Mouse (Mus musculus) layer of hippocampus, postnatal 14 days (tissue): ENCODE results near the gene Dnajb3. TPM values are rescaled to one million over a fixed set of nuclear protein-coding genes. Genes with fewer than 3 reads are reported as not detected.
A peak's percentile ranks its signal among the peaks of the same experiment; 100 is the strongest.
"Not testable (repeated sequence)": the region's sequence is repeated elsewhere in the genome, so short reads cannot be mapped to it uniquely, and the experiment has no call there.

Source experiments
- DNase-seq, 2 experiments: peaks; one replicate each; pipeline ENCODE4 v3.0.0; 2021 to 2022; ENCODE audit warnings: low spot score in 2 of 2, mixed read lengths in 1 of 2
- total RNA-seq, 2 experiments: library from RNA; stranded (reverse); gene quantifications; 2 replicates each; pipeline ENCODE4 v1.2.3; 2021

Gene Dnajb3
- total RNA-seq, 2 experiments from 2014 or later = 1.7 to 3.1 TPM

DNA sequence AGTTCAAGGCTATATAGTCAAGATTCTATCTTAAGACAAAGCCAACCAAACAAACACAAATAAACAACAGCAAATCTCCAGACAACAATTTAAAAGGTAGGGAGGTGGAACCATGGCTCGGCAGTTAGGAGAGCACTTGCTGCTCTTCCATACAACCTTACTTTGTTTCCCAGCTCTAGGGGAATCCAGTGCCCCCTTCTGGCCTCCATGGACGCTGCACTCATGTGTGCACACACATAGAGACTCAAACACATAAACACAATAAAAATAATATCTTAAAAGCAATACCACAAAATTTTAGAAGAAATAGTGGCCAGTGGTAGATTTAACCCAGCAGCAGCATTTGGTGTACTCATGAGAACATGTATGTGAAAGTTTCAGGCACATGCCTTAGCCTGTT is 11.6 kb upstream of the Dnajb3 start:
- no peak for DNase-seq

DNA sequence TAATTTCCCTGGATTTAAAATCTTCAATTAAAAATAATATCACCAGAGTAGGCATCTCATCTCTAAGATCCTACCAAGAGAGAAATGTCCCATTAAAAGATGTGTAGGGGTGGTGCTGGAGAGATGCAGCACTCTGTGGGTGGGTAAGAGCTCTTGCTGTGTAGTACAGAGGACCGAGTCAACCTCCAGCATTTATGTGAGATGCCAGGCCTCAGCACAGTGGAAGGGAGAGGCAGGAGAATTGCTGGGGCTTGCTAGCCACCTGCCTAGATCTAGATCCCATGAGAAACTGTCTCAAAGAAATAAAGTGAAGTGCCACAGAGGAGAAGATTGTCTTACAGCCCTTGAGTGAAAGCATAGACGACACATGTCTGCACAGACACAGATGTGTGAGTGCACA is 11.0 kb upstream of the Dnajb3 start:
- DNase-seq = no peak

DNA sequence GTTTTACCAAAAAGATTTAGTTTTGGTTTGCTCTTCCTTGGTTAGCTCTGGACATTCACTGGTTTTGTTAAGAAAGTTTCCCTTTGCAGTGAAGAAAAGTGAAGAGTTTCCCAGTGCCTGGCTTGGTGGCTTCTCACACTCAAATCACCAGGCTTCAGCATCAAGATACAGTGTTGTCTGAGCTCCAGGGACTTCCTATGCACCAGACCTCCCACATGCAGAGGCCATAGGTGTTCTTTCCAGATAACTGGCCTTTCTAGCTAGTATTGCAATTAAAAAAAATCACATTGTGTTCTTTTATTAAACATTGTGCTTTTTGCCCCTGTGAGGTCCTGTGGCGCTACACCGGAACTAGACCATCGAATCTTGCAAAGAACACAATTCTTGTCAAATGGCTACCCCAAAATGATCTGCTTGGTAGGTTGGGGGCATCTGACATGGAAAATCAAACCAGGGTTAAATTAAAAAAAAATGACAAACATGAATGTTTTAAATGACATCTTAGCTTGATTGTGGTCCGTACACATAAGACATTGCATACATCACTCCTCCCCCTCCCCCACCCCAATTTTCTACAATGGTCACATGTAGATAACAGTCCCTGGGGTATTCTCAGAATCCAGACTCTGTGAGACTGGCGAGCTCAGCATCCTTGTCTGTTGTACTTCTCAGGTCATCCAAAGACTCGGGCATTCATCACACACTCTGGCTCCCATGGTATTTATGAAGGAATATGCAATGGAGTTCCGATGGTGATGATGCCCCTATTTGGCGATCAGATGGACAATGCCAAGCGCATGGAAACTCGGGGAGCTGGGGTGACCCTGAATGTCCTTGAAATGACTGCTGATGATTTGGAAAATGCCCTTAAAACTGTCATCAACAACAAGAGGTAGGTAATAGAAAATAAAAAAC is 10.1 kb upstream of the Dnajb3 start:
- DNase-seq = no peak

- DNase-seq = no peak
Observed at GRCm38 (mm10) chr1:88214462-88214952, 8.9 kb upstream of the Dnajb3 start.

GRCm38 (mm10) chr1:88213766-88214461 is 8.3 kb upstream of the Dnajb3 start:
- no peak for DNase-seq

GRCm38 (mm10) chr1:88213061-88213460 is 7.5 kb upstream of the Dnajb3 start:
- DNase-seq = no peak

DNA sequence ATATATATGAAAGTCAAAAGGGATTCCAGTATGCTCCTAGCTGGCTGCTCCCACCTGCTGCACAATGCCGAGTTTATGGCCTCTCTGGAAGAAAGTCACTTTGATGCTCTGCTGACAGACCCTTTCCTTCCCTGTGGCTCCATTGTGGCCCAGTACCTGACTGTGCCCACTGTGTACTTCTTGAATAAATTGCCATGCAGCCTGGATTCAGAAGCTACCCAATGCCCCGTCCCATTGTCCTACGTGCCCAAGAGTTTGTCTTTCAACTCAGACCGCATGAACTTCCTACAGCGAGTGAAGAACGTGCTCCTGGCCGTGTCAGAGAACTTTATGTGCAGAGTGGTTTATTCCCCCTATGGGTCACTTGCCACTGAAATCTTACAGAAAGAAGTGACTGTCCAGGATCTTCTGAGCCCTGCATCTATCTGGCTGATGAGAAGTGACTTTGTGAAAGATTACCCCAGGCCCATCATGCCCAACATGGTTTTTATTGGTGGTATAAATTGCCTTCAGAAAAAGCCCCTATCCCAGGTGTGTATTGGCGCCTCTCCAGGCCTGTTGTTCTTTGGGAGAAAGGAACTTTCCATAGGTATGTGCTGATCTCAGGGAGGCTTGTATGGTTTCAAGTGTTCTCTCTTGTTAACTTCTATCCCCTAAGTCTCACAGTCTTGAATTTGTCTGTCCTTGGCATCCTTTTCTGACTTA is 6.9 kb upstream of the Dnajb3 start:
- DNase-seq = no peak

- DNase-seq = peak in 1 of 2 experiments; percentile 45
Observed at GRCm38 (mm10) chr1:88211812-88212211, 6.2 kb upstream of the Dnajb3 start, which contains the start of gene Ugt1a1. Gene Ugt1a1 (plus strand): TSS chr1:88211959.

- DNase-seq = no peak
Observed at GRCm38 (mm10) chr1:88206843-88207479, 1.4 kb upstream of the Dnajb3 start.

GRCm38 (mm10) chr1:88200456-88200855 is 5.1 kb downstream of the Dnajb3 start, which contains the start of gene Ugt1a2:
Gene Ugt1a2 (plus strand): TSS chr1:88200601.
- no peak for DNase-seq

DNA sequence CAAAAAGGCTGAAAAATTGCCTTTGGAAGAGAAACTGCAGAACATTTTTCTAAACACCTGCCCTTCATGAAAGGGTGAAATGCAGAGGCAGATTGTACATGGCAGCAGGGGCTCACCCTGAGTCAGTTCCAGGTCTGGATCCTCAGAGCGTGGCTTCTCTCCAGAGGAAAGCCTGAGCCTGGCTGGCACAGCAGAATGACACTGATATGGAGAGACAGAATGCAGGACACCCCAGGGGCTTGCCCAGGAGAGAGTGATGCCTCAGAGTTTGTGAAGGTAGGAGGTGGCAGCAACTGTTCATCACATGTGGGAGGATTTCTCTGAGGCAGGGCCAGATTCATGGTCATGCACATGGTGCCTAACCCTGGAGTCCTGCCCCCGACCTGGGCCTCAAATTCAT is 5.6 kb downstream of the Dnajb3 start:
- DNase-seq = peak in 1 of 2 experiments; percentile 35

GRCm38 (mm10) chr1:88197443-88197842 is 8.1 kb downstream of the Dnajb3 start:
- DNase-seq = no peak

DNA sequence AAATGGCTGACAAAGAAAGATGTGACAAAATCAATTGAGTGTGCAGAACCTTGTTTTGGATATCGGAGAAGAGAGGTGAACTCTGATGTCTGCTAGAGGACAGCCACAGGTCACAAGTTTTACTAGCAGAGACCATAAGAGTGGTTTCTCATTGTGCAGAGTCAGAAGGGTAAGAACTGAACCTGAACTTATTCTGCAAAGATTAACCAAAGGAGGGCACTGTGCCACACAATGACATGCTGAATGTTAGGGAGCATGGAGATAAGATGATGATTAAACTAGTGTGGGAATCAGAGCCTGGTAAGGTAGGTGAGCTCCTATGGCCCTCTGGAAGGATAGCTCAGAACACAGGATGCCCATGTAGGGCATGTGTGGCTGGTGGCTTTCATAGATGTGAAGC is 9.9 kb downstream of the Dnajb3 start:
- DNase-seq = no peak

DNA sequence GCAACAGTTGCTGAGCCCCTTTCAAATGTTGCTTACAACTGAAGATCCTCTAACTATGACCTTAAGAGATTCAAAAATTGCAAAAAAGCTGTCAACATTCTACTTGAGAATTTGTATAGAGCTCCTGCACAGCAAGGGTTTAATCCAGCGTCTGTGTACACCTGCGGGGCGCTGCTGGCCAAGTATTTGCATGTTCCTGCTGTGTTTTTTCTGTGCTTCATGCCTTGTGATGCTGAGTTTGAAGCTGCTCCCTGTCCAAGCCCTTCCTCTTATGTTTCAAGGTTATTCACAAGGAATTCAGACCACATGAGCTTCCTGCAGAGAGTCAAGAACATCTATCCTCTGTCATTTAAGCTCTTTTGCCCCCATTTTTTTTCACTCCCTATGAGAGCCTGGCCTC is 13.4 kb downstream of the Dnajb3 start:
- DNase-seq = no peak

DNA sequence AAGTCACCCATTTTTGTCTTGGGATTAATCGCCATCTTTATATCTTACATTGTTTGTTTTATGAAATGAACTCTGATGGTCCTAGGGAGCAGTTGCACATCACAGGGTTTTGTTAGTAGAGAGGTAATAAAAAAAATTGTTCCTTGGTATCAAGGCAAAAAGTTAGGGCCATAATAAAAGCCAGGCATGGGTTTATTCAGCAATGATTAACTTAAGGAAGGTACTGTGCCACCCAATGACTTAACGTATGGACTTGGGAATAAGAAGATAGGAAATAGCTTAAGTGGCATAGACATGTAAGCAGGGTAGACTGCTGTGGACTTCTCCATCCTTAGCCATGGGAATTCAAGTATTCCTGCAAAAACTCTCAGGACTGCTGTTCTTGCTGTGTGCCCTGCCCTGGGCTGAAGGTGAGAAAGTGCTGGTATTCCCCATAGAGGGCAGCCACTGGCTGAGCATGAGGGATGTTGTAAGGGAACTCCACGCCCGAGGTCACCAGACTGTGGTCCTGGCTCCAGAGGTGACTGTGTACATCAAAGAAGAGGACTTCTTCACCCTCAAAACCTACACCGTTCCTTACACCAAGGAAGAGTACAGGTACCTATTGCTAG is 19.2 kb downstream of the Dnajb3 start:
- no peak for DNase-seq

GRCm38 (mm10) chr1:88179657-88180056 is 25.9 kb downstream of the Dnajb3 start:
- no peak for DNase-seq

GRCm38 (mm10) chr1:88172190-88172589 is 33.4 kb downstream of the Dnajb3 start:
- not testable (repeated sequence) for DNase-seq

GRCm38 (mm10) chr1:88165711-88166110 is 39.9 kb downstream of the Dnajb3 start, which contains the start of gene Ugt1a5:
Gene Ugt1a5 (plus strand): TSS chr1:88166012.
- no peak for DNase-seq

DNA sequence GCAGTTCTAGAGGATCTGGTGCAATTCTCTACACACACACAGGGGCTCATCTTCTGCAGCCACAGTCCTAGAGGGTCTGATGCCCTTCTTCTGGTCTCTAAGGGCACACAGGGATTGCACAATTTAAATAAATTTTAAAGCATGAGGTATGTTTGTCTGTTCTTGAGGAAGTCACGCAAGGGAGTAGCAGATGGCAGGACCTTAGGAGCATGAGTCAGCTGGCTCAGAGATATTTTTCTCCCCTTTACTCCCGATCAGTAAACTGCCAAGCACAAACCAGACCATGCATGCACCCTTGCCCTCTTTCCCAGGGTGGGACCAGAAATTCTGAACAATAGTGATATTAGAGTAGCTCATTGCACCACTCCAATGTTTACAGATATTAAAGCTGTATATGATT is 47.2 kb downstream of the Dnajb3 start:
- DNase-seq = no peak
